Mouse (Mus musculus): ENCODE measurements around the gene Rtraf. TPM values are rescaled to one million over a fixed set of nuclear protein-coding genes. Genes with fewer than 3 reads are reported as not detected.
A peak's percentile ranks its signal among the peaks of the same experiment; 100 is the strongest.
"Not testable (repeated sequence)": the region's sequence is repeated elsewhere in the genome, so short reads cannot be mapped to it uniquely, and the experiment has no call there.

Gene Rtraf
- 145 and 161 TPM in 2 replicates for polyA plus RNA-seq (2015; fragmentation: Nextera tagmentation; extraction: Ambion mirVana)

- Histone ChIP-seq H3K27ac (replicated peaks) (peak within 1 kb of the TSS; percentile 80), H3K4me2 (peak within 1 kb of the TSS; percentile 69), H3K9me3 (no peaks in the 10 kb centered on the region), H3K4me1 (replicated peaks) (peaks cover 30% of the 10 kb centered on the region), H3K36me3 (peaks cover 14% of the 10 kb centered on the region), H3K9ac (peak within 1 kb of the TSS; percentile 84), H3K27me3 (no peaks in the 10 kb centered on the region), H3K4me3 (peak within 1 kb of the TSS; percentile 77)
- peak; percentile 98 for ATAC-seq (ENCODE audit: low FRiP score, low read depth)
- under 1% methylated on average over 71 of the region's 80 CpGs for whole genome bisulfite sequencing
Measured at GRCm38 (mm10) chr14:19823321-19824142, at the start of gene Rtraf. TSS of gene Rtraf (minus strand) at chr14:19823824.

- Histone ChIP-seq H3K4me3 (no peak overlapping the region), H3K27me3 (no peaks in the 10 kb centered on the region), H3K27ac (replicated peaks) (no peak overlapping the region), H3K9me3 (no peaks in the 10 kb centered on the region), H3K36me3 (no peaks in the 10 kb centered on the region), H3K9ac (no peak overlapping the region), H3K4me1 (replicated peaks) (peaks cover 3% of the 10 kb centered on the region; the same call in 1 of the 2 replicates), H3K4me2 (no peak overlapping the region)
- no peak for ATAC-seq (ENCODE audit: low FRiP score, low read depth)
- WGBS, result 79% methylated on average over 5 of the region's 5 CpGs
Measured at GRCm38 (mm10) chr14:19867286-19867935, 43.8 kb upstream of the Rtraf start.

- 90% methylated on average over 9 of the region's 9 CpGs for WGBS
- not testable (repeated sequence) for H3K9me3 ChIP-seq; H3K27ac ChIP-seq (replicated peaks)
Measured at GRCm38 (mm10) chr14:19865121-19865520, 41.5 kb upstream of the Rtraf start.

GRCm38 (mm10) chr14:19861311-19862080 is 37.9 kb upstream of the Rtraf start:
- no peaks in the 10 kb centered on the region for H3K27me3 ChIP-seq
- ATAC-seq (ENCODE audit: low FRiP score, low read depth), result no peak
- no peak overlapping the region for H3K9ac ChIP-seq
- WGBS, result 88% methylated on average over 8 of the region's 8 CpGs
- H3K36me3 ChIP-seq, result no peaks in the 10 kb centered on the region
- no peak overlapping the region for H3K27ac ChIP-seq (replicated peaks)
- H3K4me3 ChIP-seq, result no peak overlapping the region
- no peaks in the 10 kb centered on the region for H3K9me3 ChIP-seq
- no peak overlapping the region for H3K4me2 ChIP-seq
- H3K4me1 ChIP-seq (replicated peaks), result no peaks in the 10 kb centered on the region

More at GRCm38 (mm10) chr14:19865121-19865520, 41.5 kb upstream of the Rtraf start:
- ATAC-seq (ENCODE audit: low FRiP score, low read depth); H3K27me3 ChIP-seq; H3K4me2 ChIP-seq; H3K36me3 ChIP-seq; H3K9ac ChIP-seq; H3K4me1 ChIP-seq (replicated peaks); H3K4me3 ChIP-seq: not testable (repeated sequence)

- no peak for ATAC-seq (ENCODE audit: low FRiP score, low read depth)
- H3K9ac ChIP-seq, result no peak overlapping the region
- no peak overlapping the region for H3K4me3 ChIP-seq
- no peak overlapping the region for H3K4me2 ChIP-seq
- no peaks in the 10 kb centered on the region for H3K4me1 ChIP-seq (replicated peaks)
- H3K27me3 ChIP-seq, result no peaks in the 10 kb centered on the region
- H3K9me3 ChIP-seq, result no peaks in the 10 kb centered on the region
- WGBS, result 93% methylated on average over 4 of the region's 4 CpGs
- H3K27ac ChIP-seq (replicated peaks), result no peak overlapping the region
- H3K36me3 ChIP-seq, result no peaks in the 10 kb centered on the region
Measured at GRCm38 (mm10) chr14:19860281-19860680, 36.7 kb upstream of the Rtraf start.

- Histone ChIP-seq H3K27me3 (no peaks in the 10 kb centered on the region), H3K4me2 (peak overlapping the region; percentile 23; the same call in 1 of the 2 replicates), H3K36me3 (no peaks in the 10 kb centered on the region), H3K9me3 (no peaks in the 10 kb centered on the region), H3K27ac (replicated peaks) (no peak overlapping the region), H3K4me1 (replicated peaks) (no peaks in the 10 kb centered on the region), H3K9ac (no peak overlapping the region), H3K4me3 (no peak overlapping the region)
- ATAC-seq (ENCODE audit: low FRiP score, low read depth), result 0 out of 2 replicates have a peak, but pooled peaks have one; percentile 19
- 53% methylated on average over 8 of the region's 8 CpGs for WGBS
Measured at GRCm38 (mm10) chr14:19858808-19859776, 35.5 kb upstream of the Rtraf start.

- no peak overlapping the region for H3K4me2 ChIP-seq
- H3K9me3 ChIP-seq, result no peaks in the 10 kb centered on the region
- no peak overlapping the region for H3K27ac ChIP-seq (replicated peaks)
- WGBS, result 86% methylated on average over 2 of the region's 2 CpGs
- no peaks in the 10 kb centered on the region for H3K4me1 ChIP-seq (replicated peaks)
- no peaks in the 10 kb centered on the region for H3K36me3 ChIP-seq
- H3K4me3 ChIP-seq, result no peak overlapping the region
- H3K27me3 ChIP-seq, result no peaks in the 10 kb centered on the region
- no peak overlapping the region for H3K9ac ChIP-seq
- ATAC-seq (ENCODE audit: low FRiP score, low read depth), result no peak
Measured at GRCm38 (mm10) chr14:19858279-19858678, 34.7 kb upstream of the Rtraf start.

- WGBS, result 45% methylated on average over 3 of the region's 3 CpGs
- H3K4me2 ChIP-seq, result no peak overlapping the region
- no peaks in the 10 kb centered on the region for H3K27me3 ChIP-seq
- H3K4me1 ChIP-seq (replicated peaks), result no peaks in the 10 kb centered on the region
- no peak overlapping the region for H3K27ac ChIP-seq (replicated peaks)
- H3K4me3 ChIP-seq, result no peak overlapping the region
- no peaks in the 10 kb centered on the region for H3K36me3 ChIP-seq
- ATAC-seq (ENCODE audit: low FRiP score, low read depth), result no peak
- H3K9me3 ChIP-seq, result no peaks in the 10 kb centered on the region
- no peak overlapping the region for H3K9ac ChIP-seq
Measured at GRCm38 (mm10) chr14:19853471-19853870, 29.8 kb upstream of the Rtraf start.

- 27% methylated on average over 15 of the region's 15 CpGs for WGBS
- H3K36me3 ChIP-seq, result no peaks in the 10 kb centered on the region
- peak; percentile 63; the same call in 1 of the 2 replicates for ATAC-seq (ENCODE audit: low FRiP score, low read depth)
- no peaks in the 10 kb centered on the region for H3K27me3 ChIP-seq
- peak overlapping the region; percentile 55 for H3K4me2 ChIP-seq
- H3K4me1 ChIP-seq (replicated peaks), result peaks cover 3% of the 10 kb centered on the region; the same call in 1 of the 2 replicates
- peak overlapping the region; percentile 25; the same call in 1 of the 2 replicates for H3K4me3 ChIP-seq
- H3K9ac ChIP-seq, result 0 out of 2 replicates have a peak overlapping the region, but pooled peaks have one; percentile 9
- no peak overlapping the region for H3K27ac ChIP-seq (replicated peaks)
- H3K9me3 ChIP-seq, result no peaks in the 10 kb centered on the region
Measured at GRCm38 (mm10) chr14:19839600-19840332, 16.1 kb upstream of the Rtraf start.

- no peak for ATAC-seq (ENCODE audit: low FRiP score, low read depth)
- no peak overlapping the region for H3K4me2 ChIP-seq
- peaks cover 3% of the 10 kb centered on the region; the same call in 1 of the 2 replicates for H3K4me1 ChIP-seq (replicated peaks)
- H3K27me3 ChIP-seq, result no peaks in the 10 kb centered on the region
- H3K9ac ChIP-seq, result no peak overlapping the region
- H3K9me3 ChIP-seq, result no peaks in the 10 kb centered on the region
- H3K27ac ChIP-seq (replicated peaks), result no peak overlapping the region
- 89% methylated on average over 3 of the region's 3 CpGs for WGBS
- H3K36me3 ChIP-seq, result no peaks in the 10 kb centered on the region
- no peak overlapping the region for H3K4me3 ChIP-seq
Measured at GRCm38 (mm10) chr14:19836289-19836688, 12.7 kb upstream of the Rtraf start.

Data from hindbrain, embryonic 15.5 days (tissue).